Comparison of ENCODE assay signal across 9 mouse cellular contexts in the genomic region with DNA sequence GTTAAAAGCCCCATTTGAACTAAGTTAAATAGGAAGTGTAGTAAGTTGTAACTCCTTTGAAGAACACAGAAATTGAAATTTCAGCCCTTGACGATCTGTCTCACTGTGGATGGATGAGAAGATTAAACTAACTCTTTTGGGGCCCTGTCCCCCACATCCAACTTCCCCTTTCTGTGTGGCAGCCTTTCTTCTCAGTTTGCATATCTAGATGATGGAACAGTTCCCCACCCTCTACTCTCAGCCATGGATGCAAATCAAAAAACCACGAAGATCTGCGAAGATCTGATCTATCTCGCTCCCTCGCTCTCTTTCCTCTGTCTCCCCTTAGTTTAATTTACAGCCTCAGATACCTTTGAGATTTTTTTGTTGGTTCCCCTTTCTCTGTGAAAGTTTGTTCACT.
DNase-seq lines count a peak whose midpoint lies in the region; ATAC-seq and TF ChIP-seq lines count a peak whose summit lies in the region.
"Had no signal": no experiment of that assay in that cellular context is flagged by ENCODE, and none has a peak within 500 bp of the region (broad histone marks: within the 10 kb centered on the region; RNA-seq: fewer than 3 reads in every experiment).

No protein-coding gene starts in this region.

- H3K27me3 ChIP-seq in MEL (ENCODE audit: control insufficient read depth in 1 of 2, insufficient read depth in 2 of 2, low read length in 2 of 2): no peaks in the 10 kb centered on the region
- no peaks in the 10 kb centered on the region for H3K27me3 ChIP-seq in embryonic facial prominence, embryonic 10.5 days (replicated peaks; ENCODE audit: low read depth, poor library complexity, severe bottlenecking)
- H3K27me3 ChIP-seq in hindbrain, embryonic 15.5 days: no peaks in the 10 kb centered on the region
- no peaks in the 10 kb centered on the region for H3K27me3 ChIP-seq in midbrain, embryonic 12.5 days

- no peaks in the 10 kb centered on the region for H3K9me3 ChIP-seq in MEL (replicated peaks; ENCODE audit: insufficient read depth, low read length)
- no peaks in the 10 kb centered on the region for H3K9me3 ChIP-seq in embryonic facial prominence, embryonic 10.5 days
- H3K9me3 ChIP-seq in hindbrain, embryonic 15.5 days: no peaks in the 10 kb centered on the region
- no peaks in the 10 kb centered on the region for H3K9me3 ChIP-seq in midbrain, embryonic 12.5 days

- TF ChIP-seq EP300 in MEL (IDR thresholded peaks at IDR 0.05; ENCODE audit: low read depth in 1 of 2, low read length in 2 of 2): no peak

- no peak for ATAC-seq in hindbrain, embryonic 15.5 days (ENCODE audit: low FRiP score, low read depth)
- ATAC-seq in midbrain, embryonic 12.5 days (ENCODE audit: low FRiP score, low read depth): no peak

- H3K9ac ChIP-seq in MEL (ENCODE audit: control insufficient read depth, low read depth, low read length, poor library complexity, severe bottlenecking): no peak overlapping the region
- H3K9ac ChIP-seq in hindbrain, embryonic 15.5 days: no peak overlapping the region
- 0 out of 2 replicates have a peak overlapping the region, but pooled peaks have one; percentile 5 for H3K9ac ChIP-seq in midbrain, embryonic 12.5 days (replicated peaks)

- H3K4me3 ChIP-seq in MEL (ENCODE audit: control insufficient read depth in 1 of 2, insufficient read depth in 1 of 2, low read depth in 2 of 2, low read length in 2 of 2): no peak overlapping the region
- peak overlapping the region; percentile 96 for H3K4me3 ChIP-seq in embryonic facial prominence, embryonic 10.5 days
- H3K4me3 ChIP-seq in hindbrain, embryonic 15.5 days: peak overlapping the region; percentile 94
- peak overlapping the region; percentile 84 for H3K4me3 ChIP-seq in midbrain, embryonic 12.5 days

- DNase-seq in MEL (ENCODE audit: low read depth, low spot score): peak; percentile 20
- no peak for DNase-seq in embryonic facial prominence, embryonic 10.5 days (ENCODE audit: low spot score)
- DNase-seq in testis, postnatal 14 days (ENCODE audit: low spot score): no peak
- DNase-seq in cerebellum, postnatal 36 days: no peak
- no peak for DNase-seq in left cerebral cortex, postnatal 10 days (ENCODE audit: extremely low spot score in 1 of 2, low spot score in 2 of 2)
- DNase-seq: kidney, postnatal 10 days; thymus, adult 2 months had no signal

- no peak for TF ChIP-seq POLR2A in MEL (IDR thresholded peaks at IDR 0.05; ENCODE audit: control insufficient read depth in 1 of 2, insufficient read depth in 1 of 2, low read depth in 1 of 2, low read length in 2 of 2, poor library complexity in 1 of 2)

- no peak overlapping the region for H3K27ac ChIP-seq in MEL (ENCODE audit: control insufficient read depth, low read depth, low read length)
- H3K27ac ChIP-seq in embryonic facial prominence, embryonic 10.5 days (replicated peaks): peak overlapping the region; percentile 95; the same call in 1 of the 2 replicates
- no peak overlapping the region for H3K27ac ChIP-seq in hindbrain, embryonic 15.5 days (replicated peaks)
- no peak overlapping the region for H3K27ac ChIP-seq in midbrain, embryonic 12.5 days (replicated peaks)

- H3K36me3 ChIP-seq in MEL (ENCODE audit: control insufficient read depth in 1 of 2, insufficient read depth in 2 of 2, low read length in 2 of 2): no peaks in the 10 kb centered on the region
- H3K36me3 ChIP-seq in embryonic facial prominence, embryonic 10.5 days (replicated peaks): peaks cover 9% of the 10 kb centered on the region; the same call in 1 of the 2 replicates
- no peaks in the 10 kb centered on the region for H3K36me3 ChIP-seq in hindbrain, embryonic 15.5 days
- H3K36me3 ChIP-seq in midbrain, embryonic 12.5 days: no peaks in the 10 kb centered on the region

- no peaks in the 10 kb centered on the region for H3K4me1 ChIP-seq in MEL (ENCODE audit: control insufficient read depth in 1 of 2, insufficient read depth in 2 of 2, low read length in 2 of 2)
- H3K4me1 ChIP-seq in embryonic facial prominence, embryonic 10.5 days: peaks cover 57% of the 10 kb centered on the region
- H3K4me1 ChIP-seq in hindbrain, embryonic 15.5 days (replicated peaks): peaks cover 24% of the 10 kb centered on the region
- H3K4me1 ChIP-seq in midbrain, embryonic 12.5 days: peaks cover 30% of the 10 kb centered on the region

- H3K4me2 ChIP-seq in hindbrain, embryonic 15.5 days: peak overlapping the region; percentile 92
- H3K4me2 ChIP-seq in midbrain, embryonic 12.5 days (replicated peaks): peak overlapping the region; percentile 69

- no peaks in the 10 kb centered on the region for H3K79me2 ChIP-seq in MEL (ENCODE audit: control insufficient read depth, insufficient read depth, low read length, poor library complexity)

- 52% methylated on average over 5 of the region's 5 CpGs for WGBS in embryonic facial prominence, embryonic 10.5 days
- 55% methylated on average over 5 of the region's 5 CpGs for WGBS in hindbrain, embryonic 15.5 days
- 44% methylated on average over 5 of the region's 5 CpGs for WGBS in midbrain, embryonic 12.5 days

- no peak for TF ChIP-seq RAD21 in MEL (IDR thresholded peaks at IDR 0.05; ENCODE audit: low read depth, low read length)

- intact Hi-C loops in left cerebral cortex, postnatal 10 days (cut with DNase I): no loop called here

- TF ChIP-seq CTCF in MEL (IDR thresholded peaks at IDR 0.05 in 2 of 3, conservative IDR thresholded peaks at IDR 0.05 in 1 of 3; ENCODE audit: control insufficient read depth in 1 of 3, insufficient read depth in 1 of 3, low read depth in 2 of 3, low read length in 3 of 3, poor library complexity in 1 of 3, severe bottlenecking in 1 of 3): no peak

TF ChIP-seq in MEL, 35 proteins besides CTCF, POLR2A, EP300 and RAD21:
- TF ChIP-seq SIN3A (IDR thresholded peaks at IDR 0.05; ENCODE audit: low read length): no peak
- TF ChIP-seq NRF1 (IDR thresholded peaks at IDR 0.05; ENCODE audit: insufficient read depth, low read depth, low read length, poor library complexity, severe bottlenecking): no peak
- no peak for TF ChIP-seq TAL1 (IDR thresholded peaks at IDR 0.05; ENCODE audit: low read length)
TF ChIP-seq in MEL: peak in this region for 0.

Comparison
In these comparisons a context has a peak if more than half of its experiments do, and no peak if none do; other contexts are left out.
1. H3K4me3 ChIP-seq: peak in embryonic facial prominence, embryonic 10.5 days (single experiment), hindbrain, embryonic 15.5 days (single experiment) and midbrain, embryonic 12.5 days (single experiment); none in MEL (0 of 2).